Mouse (Mus musculus) ES-Bruce4 (cell line): ENCODE data around the gene Dtnbp1.

Source experiments
- CTCF ChIP-seq: IDR thresholded peaks from one replicate; pipeline ENCODE4 v1.8.1; 2011; ENCODE audit warnings: low read depth, low read length
- POLR2A ChIP-seq: IDR thresholded peaks from one replicate; pipeline ENCODE4 v1.8.1; 2011; ENCODE audit warnings: low read length; ENCODE audit not compliant: insufficient read depth

GRCm38 (mm10) chr13:44906141-44906540 lies 95.8 kb downstream of the Dtnbp1 start:
- no peak for TF ChIP-seq CTCF
- TF ChIP-seq POLR2A: no peak
